11 mouse cellular contexts compared by ENCODE assay signal in the genomic region with DNA sequence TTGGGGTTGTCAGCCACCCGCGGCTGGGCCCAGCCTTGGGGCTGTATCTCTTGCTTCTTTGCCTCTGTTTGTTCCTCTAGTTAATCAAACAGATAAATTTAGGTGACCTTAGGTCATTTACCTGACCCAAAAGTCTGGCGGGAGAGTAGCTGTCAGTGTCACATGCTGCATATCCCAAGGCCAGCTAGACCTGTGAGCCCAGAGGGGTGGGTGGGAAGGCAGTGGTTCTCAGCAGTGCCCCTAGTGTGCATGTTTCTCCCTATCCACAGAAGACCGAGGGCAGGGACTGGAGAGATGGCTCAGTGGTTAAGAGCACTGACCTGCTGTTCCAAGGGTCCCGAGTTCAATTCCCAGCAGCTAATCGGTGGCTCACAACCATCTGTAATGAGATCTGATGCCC. TPM values are rescaled to one million over a fixed set of nuclear protein-coding genes. Genes with fewer than 3 reads are reported as not detected.
DNase-seq lines count a peak whose midpoint lies in the region; ATAC-seq and TF ChIP-seq lines count a peak whose summit lies in the region.
"Had no signal": no experiment of that assay in that cellular context is flagged by ENCODE, and none has a peak within 500 bp of the region (broad histone marks: within the 10 kb centered on the region; RNA-seq: fewer than 3 reads in every experiment).

No protein-coding gene starts in this region.

- H3K9ac ChIP-seq in hindbrain, postnatal 0 days (replicated peaks; ENCODE audit: low read length), result no peak overlapping the region
- no peak overlapping the region for H3K9ac ChIP-seq in hindbrain, embryonic 16.5 days (ENCODE audit: low read depth, low read length)
- no peak overlapping the region for H3K9ac ChIP-seq in liver, embryonic 14.5 days (replicated peaks)

- no peak for TF ChIP-seq EP300 in liver, embryonic 14.5 days (IDR thresholded peaks at IDR 0.05; ENCODE audit: low read depth)

- intact Hi-C loops in heart, postnatal 25 days (cut with DNase I), result loop anchor here (10.0 kb wide), 2 partner anchors 308 to 368 kb away; partner anchors contain the start of gene March6

- H3K4me2 ChIP-seq in hindbrain, postnatal 0 days (ENCODE audit: low read depth, low read length), result no peak overlapping the region
- no peak overlapping the region for H3K4me2 ChIP-seq in hindbrain, embryonic 16.5 days (ENCODE audit: low read length)
- H3K4me2 ChIP-seq in liver, embryonic 14.5 days (ENCODE audit: low read depth), result peak overlapping the region; percentile 86

- H3K4me1 ChIP-seq in hindbrain, postnatal 0 days (ENCODE audit: insufficient read depth, low read length), result peaks cover 5% of the 10 kb centered on the region; the same call in 1 of the 2 replicates
- peaks cover 11% of the 10 kb centered on the region for H3K4me1 ChIP-seq in hindbrain, embryonic 16.5 days (ENCODE audit: control insufficient read depth, insufficient read depth, low read depth, low read length)
- H3K4me1 ChIP-seq in liver, embryonic 14.5 days (replicated peaks; ENCODE audit: control insufficient read depth in 2 of 2, insufficient read depth in 2 of 2, low read length in 1 of 2), result peaks cover 0 to 14% of the 10 kb centered on the region in 2 experiments; a peak in 2 of 4 replicates

- no peak for ATAC-seq in hindbrain, postnatal 0 days
- ATAC-seq in hindbrain, embryonic 16.5 days, result no peak
- no peak for ATAC-seq in liver, embryonic 14.5 days (ENCODE audit: insufficient read depth)
- ATAC-seq: Patski had no signal

- WGBS in hindbrain, postnatal 0 days, result 82% methylated on average over 6 of the region's 6 CpGs
- WGBS in hindbrain, embryonic 16.5 days, result 84% methylated on average over 6 of the region's 6 CpGs
- WGBS in liver, embryonic 14.5 days (ENCODE audit: insufficient replicate concordance), result 64% methylated on average over 6 of the region's 6 CpGs

- TF ChIP-seq CTCF in hindbrain, postnatal 0 days (IDR thresholded peaks at IDR 0.05; ENCODE audit: low read depth), result peak; percentile 28; the same call in 1 of the 2 replicates
- TF ChIP-seq CTCF in liver, embryonic 14.5 days (IDR thresholded peaks at IDR 0.05; ENCODE audit: low read depth), result peak; percentile 51

- no peak overlapping the region for H3K4me3 ChIP-seq in hindbrain, postnatal 0 days (ENCODE audit: low read length)
- no peak overlapping the region for H3K4me3 ChIP-seq in hindbrain, embryonic 16.5 days (ENCODE audit: low read length)
- H3K4me3 ChIP-seq in liver, embryonic 14.5 days (ENCODE audit: insufficient read depth in 1 of 2, low read depth in 2 of 2, low read length in 2 of 2), result no peak overlapping the region

- H3K9me3 ChIP-seq in hindbrain, postnatal 0 days (ENCODE audit: low read length), result no peaks in the 10 kb centered on the region
- H3K9me3 ChIP-seq in hindbrain, embryonic 16.5 days (ENCODE audit: control insufficient read depth, low read length), result no peaks in the 10 kb centered on the region
- H3K9me3 ChIP-seq in liver, embryonic 14.5 days (ENCODE audit: control insufficient read depth, low read length), result no peaks in the 10 kb centered on the region

- H3K27ac ChIP-seq in hindbrain, postnatal 0 days, result no peak overlapping the region
- H3K27ac ChIP-seq in hindbrain, embryonic 16.5 days (ENCODE audit: low read depth, low read length), result no peak overlapping the region
- H3K27ac ChIP-seq in liver, embryonic 14.5 days, result no peak overlapping the region

- no peak for DNase-seq in hindbrain, postnatal 0 days (ENCODE audit: low spot score)
- DNase-seq in 3T3-L1 (ENCODE audit: low read depth, low spot score) (peak; percentile 48), R1 (ENCODE audit: low read depth, low spot score) (peak; percentile 57)
- DNase-seq in liver, embryonic 14.5 days (ENCODE audit: low read depth in 3 of 3, low spot score in 3 of 3), result no peak
- DNase-seq in retina, embryonic 14.5 days (ENCODE audit: low spot score), result no peak
- DNase-seq in heart, postnatal 25 days (ENCODE audit: low spot score), result no peak
- no peak for DNase-seq in urinary bladder, adult 2 months (ENCODE audit: low spot score)
- DNase-seq: gastrocnemius, postnatal 14 days; kidney, postnatal 14 days had no signal

- no peaks in the 10 kb centered on the region for H3K27me3 ChIP-seq in hindbrain, postnatal 0 days (ENCODE audit: insufficient read depth, low read length)
- no peaks in the 10 kb centered on the region for H3K27me3 ChIP-seq in hindbrain, embryonic 16.5 days (replicated peaks; ENCODE audit: control insufficient read depth, insufficient read depth, low read length)
- H3K27me3 ChIP-seq in liver, embryonic 14.5 days (ENCODE audit: control insufficient read depth, insufficient read depth, low read length), result no peaks in the 10 kb centered on the region
- H3K27me3 ChIP-seq: Patski had no signal

- H3K36me3 ChIP-seq in hindbrain, postnatal 0 days (ENCODE audit: insufficient read depth, low read length), result no peaks in the 10 kb centered on the region
- H3K36me3 ChIP-seq in hindbrain, embryonic 16.5 days (ENCODE audit: control insufficient read depth, insufficient read depth, low read length), result no peaks in the 10 kb centered on the region
- H3K36me3 ChIP-seq in liver, embryonic 14.5 days (replicated peaks; ENCODE audit: control insufficient read depth, insufficient read depth, low read depth), result no peaks in the 10 kb centered on the region

RNA-seq across cellular contexts. Expression of gene Dap, which starts 2.4 kb away (rescaled TPM):
- total RNA-seq in hindbrain, postnatal 0 days (2014; rRNA removed), result 17.6 and 39.0 TPM in 2 replicates
- 26.5 and 29.5 TPM in 2 replicates for polyA plus RNA-seq in hindbrain, postnatal 0 days (2015; fragmentation: Nextera tagmentation; extraction: Ambion mirVana)
- 20.9 and 24.8 TPM in 2 replicates for polyA plus RNA-seq in hindbrain, embryonic 16.5 days (2015; fragmentation: Nextera tagmentation; extraction: Ambion mirVana)
- polyA plus RNA-seq in liver, embryonic 14.5 days (2012; rRNA removed), result 22.5 and 35.5 TPM in 2 replicates
- 41.2 and 44.4 TPM in 2 replicates for polyA plus RNA-seq in liver, embryonic 14.5 days (2014; fragmentation: Nextera tagmentation; extraction: Ambion mirVana)
- total RNA-seq in heart, postnatal 25 days (2021), result 10 to 100 TPM; 20.4 to 20.7 TPM
- polyA plus RNA-seq in urinary bladder, adult 2 months (2012; rRNA removed), result 210 and 243 TPM in 2 replicates

Comparison
In these comparisons a context has a peak if more than half of its experiments do, and no peak if none do; other contexts are left out.
1. DNase-seq: peak in 3T3-L1 (single experiment) and R1 (single experiment); none in hindbrain, postnatal 0 days (single experiment), liver, embryonic 14.5 days (0 of 3), retina, embryonic 14.5 days (single experiment), heart, postnatal 25 days (single experiment) and urinary bladder, adult 2 months (single experiment).